Mouse (Mus musculus): ENCODE measurements around the gene Zfp948.

DNA sequence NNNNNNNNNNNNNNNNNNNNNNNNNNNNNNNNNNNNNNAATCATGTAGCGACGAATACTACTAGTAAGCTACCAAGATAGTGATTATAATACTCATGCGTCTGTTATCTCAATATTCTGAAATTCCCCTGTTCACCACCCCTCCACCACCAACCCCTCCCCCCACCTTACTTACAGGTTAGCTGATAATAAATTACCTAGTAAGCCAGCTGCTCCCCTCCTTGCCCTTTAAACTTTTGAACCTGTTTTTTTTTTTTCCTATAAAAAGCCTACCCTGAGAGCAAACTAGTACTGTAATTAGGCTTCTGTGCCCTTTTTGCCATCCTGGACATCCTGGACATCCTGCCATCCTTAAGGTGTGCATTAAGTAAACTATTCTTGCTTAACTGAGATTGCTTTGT is 56.8 kb downstream of the Zfp948 start:
- no peak for TF ChIP-seq CTCF (IDR thresholded peaks at IDR 0.05; ENCODE audit: insufficient read depth, low read length)
- no peak for TF ChIP-seq POLR2A (IDR thresholded peaks at IDR 0.05; ENCODE audit: borderline replicate concordance, extremely low read depth, low read depth, low read length)
